14 mouse cellular contexts compared by ENCODE assay signal in the genomic region with DNA sequence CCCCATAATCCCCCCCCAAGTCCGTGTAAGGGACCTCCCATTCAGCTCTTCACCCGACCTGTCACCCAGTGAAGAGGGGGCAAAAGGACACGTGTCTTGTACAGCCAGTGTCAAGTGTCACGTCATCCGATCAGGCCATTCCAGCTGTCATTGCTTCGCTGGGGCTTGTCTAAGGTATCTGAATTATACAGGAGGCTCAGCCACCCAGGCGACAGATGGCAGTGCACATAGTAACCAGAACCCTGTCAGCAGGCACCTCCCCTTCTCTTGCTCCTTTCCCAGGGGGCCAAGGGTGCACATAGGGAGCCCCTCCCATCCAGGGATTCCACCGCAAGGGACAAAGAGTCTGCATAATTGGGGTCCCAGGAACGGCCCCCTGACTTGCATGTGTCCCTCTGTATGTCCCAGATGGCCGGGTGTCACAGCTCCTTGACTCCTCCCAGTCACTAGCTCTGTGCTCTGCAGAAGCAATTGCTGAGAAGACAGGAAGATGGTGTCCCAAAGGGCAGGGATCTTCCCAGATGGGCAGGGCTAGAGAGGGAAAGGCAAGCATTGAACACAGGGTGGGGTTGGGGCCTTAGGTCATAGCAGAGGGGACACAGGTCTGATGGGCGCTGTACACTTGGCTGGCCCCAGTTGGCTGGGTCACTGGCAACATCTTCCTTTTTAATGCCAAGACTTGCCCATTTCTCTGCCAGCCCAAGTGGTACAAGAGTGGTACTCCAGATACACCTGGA. TPM values are rescaled to one million over a fixed set of nuclear protein-coding genes. Genes with fewer than 3 reads are reported as not detected.
A peak's percentile ranks its signal among the peaks of the same experiment; 100 is the strongest.
DNase-seq lines count a peak whose midpoint lies in the region; ATAC-seq and TF ChIP-seq lines count a peak whose summit lies in the region.
"Had no signal": no experiment of that assay in that cellular context is flagged by ENCODE, and none has a peak within 500 bp of the region (broad histone marks: within the 10 kb centered on the region; RNA-seq: fewer than 3 reads in every experiment).

No protein-coding gene starts in this region.

- no peak overlapping the region for H3K4me3 ChIP-seq in heart, embryonic 12.5 days
- H3K4me3 ChIP-seq in midbrain, embryonic 11.5 days (ENCODE audit: low read depth, low read length), result no peak overlapping the region
- no peak overlapping the region for H3K4me3 ChIP-seq in midbrain, postnatal 0 days (ENCODE audit: low read depth, low read length)
- H3K4me3 ChIP-seq in intestine, embryonic 16.5 days (ENCODE audit: low read length), result no peak overlapping the region
- no peak overlapping the region for H3K4me3 ChIP-seq in stomach, embryonic 16.5 days (replicated peaks; ENCODE audit: low read length)
- H3K4me3 ChIP-seq: liver, embryonic 12.5 days had no signal

- ATAC-seq in heart, embryonic 12.5 days (ENCODE audit: insufficient number of reproducible peaks, low FRiP score), result peak; percentile 11; the same call in 1 of the 2 replicates
- peak; percentile 54 for ATAC-seq in midbrain, embryonic 11.5 days (ENCODE audit: low FRiP score)
- ATAC-seq in midbrain, postnatal 0 days (ENCODE audit: low FRiP score), result no peak
- ATAC-seq in intestine, embryonic 16.5 days, result peak; percentile 19; the same call in 1 of the 2 replicates
- 0 out of 2 replicates have a peak, but pooled peaks have one; percentile 30 for ATAC-seq in stomach, embryonic 16.5 days (ENCODE audit: insufficient read depth, low FRiP score)
- ATAC-seq: liver, embryonic 12.5 days had no signal

- H3K36me3 ChIP-seq in heart, embryonic 12.5 days, result no peaks in the 10 kb centered on the region
- no peaks in the 10 kb centered on the region for H3K36me3 ChIP-seq in midbrain, embryonic 11.5 days (ENCODE audit: control insufficient read depth, insufficient read depth, low read length)
- no peaks in the 10 kb centered on the region for H3K36me3 ChIP-seq in midbrain, postnatal 0 days (ENCODE audit: insufficient read depth, low read length)
- no peaks in the 10 kb centered on the region for H3K36me3 ChIP-seq in intestine, embryonic 16.5 days (ENCODE audit: control insufficient read depth, insufficient read depth, low read length)
- no peaks in the 10 kb centered on the region for H3K36me3 ChIP-seq in stomach, embryonic 16.5 days (ENCODE audit: control insufficient read depth, insufficient read depth, low read length)
- H3K36me3 ChIP-seq: liver, embryonic 12.5 days had no signal

- no peak overlapping the region for H3K4me2 ChIP-seq in heart, embryonic 12.5 days
- H3K4me2 ChIP-seq in midbrain, embryonic 11.5 days, result no peak overlapping the region
- no peak overlapping the region for H3K4me2 ChIP-seq in midbrain, postnatal 0 days (ENCODE audit: low read depth, low read length, poor library complexity, severe bottlenecking)
- H3K4me2 ChIP-seq in intestine, embryonic 16.5 days (ENCODE audit: low read depth, low read length), result no peak overlapping the region
- no peak overlapping the region for H3K4me2 ChIP-seq in stomach, embryonic 16.5 days (ENCODE audit: low read depth, low read length)
- H3K4me2 ChIP-seq: liver, embryonic 12.5 days had no signal

- WGBS in heart, embryonic 12.5 days, result 31% methylated on average over 11 of the region's 11 CpGs
- WGBS in midbrain, embryonic 11.5 days, result 32% methylated on average over 11 of the region's 11 CpGs
- WGBS in midbrain, postnatal 0 days, result 29% methylated on average over 11 of the region's 11 CpGs
- WGBS in intestine, embryonic 16.5 days, result 32% methylated on average over 11 of the region's 11 CpGs
- WGBS in stomach, embryonic 16.5 days, result 33% methylated on average over 11 of the region's 11 CpGs

- H3K27ac ChIP-seq in heart, embryonic 12.5 days (ENCODE audit: poor library complexity, severe bottlenecking), result no peak overlapping the region
- H3K27ac ChIP-seq in midbrain, embryonic 11.5 days (ENCODE audit: low read depth, low read length), result no peak overlapping the region
- no peak overlapping the region for H3K27ac ChIP-seq in midbrain, postnatal 0 days (ENCODE audit: low read depth, low read length)
- H3K27ac ChIP-seq in intestine, embryonic 16.5 days (ENCODE audit: low read length), result no peak overlapping the region
- no peak overlapping the region for H3K27ac ChIP-seq in stomach, embryonic 16.5 days (ENCODE audit: low read length)
- H3K27ac ChIP-seq: liver, embryonic 12.5 days had no signal

- DNase-seq in heart, postnatal 25 days (ENCODE audit: low spot score), result no peak
- DNase-seq in midbrain, embryonic 11.5 days (ENCODE audit: low spot score, missing footprints), result no peak
- no peak for DNase-seq in midbrain, postnatal 0 days (ENCODE audit: low spot score)
- no peak for DNase-seq in adrenal gland, adult 18-20 months (ENCODE audit: low spot score in 2 of 2)
- DNase-seq in layer of hippocampus, postnatal 36 days, result no peak
- DNase-seq: kidney, adult 2 months had no signal

- TF ChIP-seq CTCF in midbrain, postnatal 0 days (IDR thresholded peaks at IDR 0.05), result no peak

- H3K4me1 ChIP-seq in heart, embryonic 12.5 days (replicated peaks), result peaks cover 7% of the 10 kb centered on the region; the same call in 1 of the 2 replicates
- peaks cover 10% of the 10 kb centered on the region for H3K4me1 ChIP-seq in midbrain, embryonic 11.5 days (ENCODE audit: control insufficient read depth, insufficient read depth, low read length)
- H3K4me1 ChIP-seq in midbrain, postnatal 0 days (ENCODE audit: insufficient read depth, low read length), result no peaks in the 10 kb centered on the region
- peaks cover 9% of the 10 kb centered on the region; the same call in 1 of the 2 replicates for H3K4me1 ChIP-seq in intestine, embryonic 16.5 days (ENCODE audit: control insufficient read depth, insufficient read depth, low read length)
- H3K4me1 ChIP-seq in stomach, embryonic 16.5 days (ENCODE audit: control insufficient read depth, insufficient read depth, low read length), result no peaks in the 10 kb centered on the region
- H3K4me1 ChIP-seq: liver, embryonic 12.5 days had no signal

- H3K27me3 ChIP-seq in heart, embryonic 12.5 days (replicated peaks), result peaks cover 26% of the 10 kb centered on the region; the same call in 1 of the 2 replicates
- no peaks in the 10 kb centered on the region for H3K27me3 ChIP-seq in midbrain, embryonic 11.5 days (ENCODE audit: control insufficient read depth, insufficient read depth, low read length)
- 0 out of 2 replicates have a peak, but pooled peaks cover 4% of the 10 kb centered on the region for H3K27me3 ChIP-seq in midbrain, postnatal 0 days (ENCODE audit: insufficient read depth, low read length)
- H3K27me3 ChIP-seq in intestine, embryonic 16.5 days (replicated peaks; ENCODE audit: control insufficient read depth, insufficient read depth, low read length), result no peaks in the 10 kb centered on the region
- no peaks in the 10 kb centered on the region for H3K27me3 ChIP-seq in stomach, embryonic 16.5 days (ENCODE audit: control insufficient read depth, insufficient read depth, low read length)

- intact Hi-C loops in heart, postnatal 25 days (cut with DNase I), result no loop called here

- H3K9me3 ChIP-seq in heart, embryonic 12.5 days (replicated peaks), result no peaks in the 10 kb centered on the region
- no peaks in the 10 kb centered on the region for H3K9me3 ChIP-seq in midbrain, embryonic 11.5 days (ENCODE audit: control insufficient read depth, low read length)
- H3K9me3 ChIP-seq in midbrain, postnatal 0 days (ENCODE audit: low read length), result no peaks in the 10 kb centered on the region
- H3K9me3 ChIP-seq in intestine, embryonic 16.5 days (ENCODE audit: control insufficient read depth, low read length), result no peaks in the 10 kb centered on the region
- H3K9me3 ChIP-seq in stomach, embryonic 16.5 days (replicated peaks; ENCODE audit: control insufficient read depth, low read length), result no peaks in the 10 kb centered on the region
- H3K9me3 ChIP-seq: liver, embryonic 12.5 days had no signal

- no peak overlapping the region for H3K9ac ChIP-seq in heart, embryonic 12.5 days
- H3K9ac ChIP-seq in midbrain, embryonic 11.5 days (ENCODE audit: low read length), result no peak overlapping the region
- no peak overlapping the region for H3K9ac ChIP-seq in midbrain, postnatal 0 days (replicated peaks; ENCODE audit: low read length, poor library complexity, severe bottlenecking)
- no peak overlapping the region for H3K9ac ChIP-seq in intestine, embryonic 16.5 days (ENCODE audit: low read depth, low read length)
- no peak overlapping the region for H3K9ac ChIP-seq in stomach, embryonic 16.5 days (ENCODE audit: low read length)
- H3K9ac ChIP-seq: liver, embryonic 12.5 days had no signal

RNA-seq across cellular contexts. Expression of a gene that starts 39.1 kb away (rescaled TPM):
- polyA plus RNA-seq in heart, embryonic 12.5 days (2016; fragmentation: Nextera tagmentation; extraction: Ambion mirVana), result not detected in 2 replicates
- not detected for total RNA-seq in heart, postnatal 25 days (2021)
- 0.10 and 0.30 TPM in 2 replicates for polyA plus RNA-seq in midbrain, embryonic 11.5 days (2014; fragmentation: Nextera tagmentation; extraction: Ambion mirVana)
- total RNA-seq in midbrain, postnatal 0 days (2014; rRNA removed), result 0.38 TPM in 1 of 2 replicates, not detected in the other
- 0.12 TPM in 1 of 2 replicates, not detected in the other for polyA plus RNA-seq in midbrain, postnatal 0 days (2015; fragmentation: Nextera tagmentation; extraction: Ambion mirVana)
- polyA plus RNA-seq in intestine, embryonic 16.5 days (2015; fragmentation: Nextera tagmentation; extraction: Ambion mirVana), result 0.09 TPM in 1 of 2 replicates, not detected in the other
- not detected in 2 replicates for polyA plus RNA-seq in stomach, embryonic 16.5 days (2015; fragmentation: Nextera tagmentation; extraction: Ambion mirVana)
- total RNA-seq in adrenal gland, adult 18-20 months (2021), result 1 to 10 TPM in 1 of 2 experiments, not detected in 1; 3.2 TPM
- not detected for total RNA-seq in layer of hippocampus, postnatal 36 days (2021)
- total RNA-seq: common myeloid progenitor, adult 5-6 weeks; heart, adult 8-10 months; neutrophil, adult 5-6 weeks had no signal
- polyA plus RNA-seq: C2C12; kidney, adult 2 months; liver, embryonic 12.5 days had no signal

RNA-seq across cellular contexts. Expression of a gene that starts 46.0 kb away (rescaled TPM):
- 6.5 and 6.6 TPM in 2 replicates for polyA plus RNA-seq in heart, embryonic 12.5 days (2016; fragmentation: Nextera tagmentation; extraction: Ambion mirVana)
- total RNA-seq in heart, postnatal 25 days (2021), result 10 to 100 TPM; 25.5 to 28.9 TPM
- 4.0 and 4.5 TPM in 2 replicates for polyA plus RNA-seq in midbrain, embryonic 11.5 days (2014; fragmentation: Nextera tagmentation; extraction: Ambion mirVana)
- total RNA-seq in midbrain, postnatal 0 days (2014; rRNA removed), result 35.2 and 40.7 TPM in 2 replicates
- polyA plus RNA-seq in midbrain, postnatal 0 days (2015; fragmentation: Nextera tagmentation; extraction: Ambion mirVana), result 21.4 and 23.9 TPM in 2 replicates
- polyA plus RNA-seq in intestine, embryonic 16.5 days (2015; fragmentation: Nextera tagmentation; extraction: Ambion mirVana), result 18.6 and 20.4 TPM in 2 replicates
- 16.8 and 18.8 TPM in 2 replicates for polyA plus RNA-seq in stomach, embryonic 16.5 days (2015; fragmentation: Nextera tagmentation; extraction: Ambion mirVana)
- total RNA-seq in adrenal gland, adult 18-20 months (2021), result 10 to 100 TPM; 41.4 to 44.0 TPM
- 10 to 100 TPM; 60.6 to 66.8 TPM for total RNA-seq in layer of hippocampus, postnatal 36 days (2021)
